Mouse (Mus musculus) G1E (cell line): ENCODE measurements around the gene Ddb1. TPM values are rescaled to one million over a fixed set of nuclear protein-coding genes. Genes with fewer than 3 reads are reported as not detected.

Source experiments
- ATAC-seq: 2 replicates; pipeline ENCODE4 v1.8.0; 2016; ENCODE audit warnings: mild to moderate bottlenecking; ENCODE audit not compliant: insufficient number of reproducible peaks, poor library complexity, low FRiP score, severe bottlenecking; ENCODE audit errors: extremely low read depth
- DNase-seq: peaks from one replicate; pipeline ENCODE4 v3.0.0; 2012; ENCODE audit warnings: low spot score
- H3K27me3 ChIP-seq: 2 replicates; pipeline ENCODE4 v1.6.1; 2012; ENCODE audit warnings: mild to moderate bottlenecking, low read length, inconsistent platforms; ENCODE audit not compliant: insufficient read depth
- H3K36me3 ChIP-seq: replicated peaks from 2 replicates; pipeline ENCODE3; 2012; ENCODE audit warnings: mild to moderate bottlenecking, inconsistent platforms
- H3K4me1 ChIP-seq: 2 replicates; pipeline ENCODE4 v1.6.1; 2012; ENCODE audit warnings: low read depth, low read length, inconsistent platforms, mixed read lengths; ENCODE audit not compliant: insufficient read depth
- H3K4me3 ChIP-seq: 2 replicates; pipeline ENCODE4 v1.5.1; 2012; ENCODE audit warnings: low read depth, mild to moderate bottlenecking, inconsistent platforms, low read length, moderate library complexity, mixed read lengths
- H3K9me3 ChIP-seq: replicated peaks from 2 replicates; pipeline ENCODE4 v1.6.1; 2012; ENCODE audit warnings: inconsistent platforms
- CTCF ChIP-seq: IDR thresholded peaks from 2 replicates; pipeline ENCODE4 v1.5.1; 2012; ENCODE audit warnings: low read depth, low read length, inconsistent platforms, mixed read lengths
- GATA1 ChIP-seq: IDR thresholded peaks from 2 replicates; pipeline ENCODE4 v1.6.1; 2012; ENCODE audit warnings: borderline replicate concordance, low read length, inconsistent platforms, mixed read lengths
- GATA2 ChIP-seq: IDR thresholded peaks from 2 replicates; pipeline ENCODE4 v1.6.1; 2012; ENCODE audit warnings: low read depth, low read length, inconsistent platforms, borderline replicate concordance
- POLR2AphosphoS5 ChIP-seq: IDR thresholded peaks from 2 replicates; pipeline ENCODE4 v1.6.1; 2012; ENCODE audit warnings: low read depth, low read length, inconsistent platforms; ENCODE audit not compliant: insufficient replicate concordance
- TAL1 ChIP-seq: conservative IDR thresholded peaks from 2 replicates; pipeline ENCODE4 v1.6.1; 2012; ENCODE audit warnings: low read depth, low read length, inconsistent platforms, mixed read lengths
- polyA plus RNA-seq: library from polyadenylated mRNA; stranded (reverse); fragments of >175 nt; gene quantifications from 2 replicates; pipeline ENCODE4 v1.2.3, GENCODE M21; 2012
- total RNA-seq, 2 experiments: library from RNA; stranded (forward) in 1 of 2; stranded (reverse) in 1 of 2; fragments of 200-1000 nt in 1 of 2; fragments of >200 nt in 1 of 2; fragmentation: Nextera tagmentation in 1 of 2; gene quantifications; 2 replicates each; pipeline ENCODE4 v1.2.3; 2014 to 2017

Ddb1 gene
- total and polyA plus RNA-seq, 3 experiments = 30.8 to 516 (median 389) TPM

DNA sequence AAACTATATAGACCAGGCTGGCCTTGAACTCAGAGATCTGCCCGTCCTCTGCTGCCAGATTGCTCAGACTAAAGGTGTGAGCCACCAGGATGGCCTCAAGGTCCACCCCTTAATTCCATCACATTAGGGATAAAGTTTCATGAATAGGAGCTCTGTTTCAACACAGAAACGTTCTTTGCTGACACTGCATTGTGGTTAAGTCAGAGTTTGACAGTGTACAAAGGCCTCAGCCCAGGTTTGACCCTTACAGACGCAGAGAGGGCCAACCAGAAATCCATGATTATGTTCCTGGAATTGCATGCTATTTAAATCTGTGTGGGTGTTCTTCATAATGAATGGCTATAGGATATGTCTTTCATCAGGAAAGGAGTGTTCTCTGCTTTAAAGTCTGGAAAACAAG lies 14.8 kb upstream of the Ddb1 start:
- TF ChIP-seq GATA1 (no peak), CTCF (no peak), GATA2 (no peak), POLR2AphosphoS5 (no peak), TAL1 (no peak)
- H3K9me3 ChIP-seq = no peaks in the 10 kb centered on the region
- peaks cover 8% of the 10 kb centered on the region; the same call in 1 of the 2 replicates for H3K4me1 ChIP-seq
- H3K4me3 ChIP-seq = no peak overlapping the region
- peaks cover 87% of the 10 kb centered on the region for H3K36me3 ChIP-seq
- H3K27me3 ChIP-seq = no peaks in the 10 kb centered on the region
- no peak for ATAC-seq
- DNase-seq = no peak

DNA sequence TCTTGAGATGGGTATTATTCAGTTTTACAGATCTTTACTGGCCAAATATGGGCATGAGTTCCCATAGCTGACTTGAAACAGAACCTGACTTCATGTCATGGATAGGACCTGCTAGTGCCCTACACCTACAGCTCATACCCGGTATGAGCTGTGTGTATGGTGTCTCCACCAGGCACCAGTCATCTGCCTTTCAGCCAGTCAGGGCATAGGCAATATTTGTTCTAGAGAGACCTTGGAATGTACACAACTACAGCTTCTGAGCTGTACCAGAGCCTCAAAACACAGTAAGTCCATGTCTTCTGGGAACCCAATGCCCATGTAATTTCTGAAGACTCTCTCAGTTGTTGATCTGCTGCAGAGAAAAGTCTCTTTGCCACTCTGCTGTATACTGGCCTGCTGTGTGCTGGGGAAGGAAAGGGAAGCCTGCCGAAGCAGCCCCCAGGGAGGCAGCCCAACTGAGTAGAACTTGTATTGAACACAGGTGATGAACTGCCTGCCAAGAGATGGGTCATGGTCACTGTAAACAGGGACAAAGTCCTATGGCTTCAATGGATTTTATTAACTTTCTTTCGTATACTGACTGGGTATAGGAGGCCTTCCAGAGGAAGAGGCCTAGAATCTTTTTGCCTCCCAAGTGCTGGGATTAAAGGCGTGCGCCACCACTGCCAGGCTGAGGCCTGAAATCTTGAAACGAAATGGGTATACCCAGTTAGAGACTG lies 13.3 kb upstream of the Ddb1 start:
- ATAC-seq (no peak), DNase-seq (no peak)
- Histone ChIP-seq H3K4me1 (peaks cover 8% of the 10 kb centered on the region; the same call in 1 of the 2 replicates), H3K36me3 (peaks cover 93% of the 10 kb centered on the region), H3K9me3 (no peaks in the 10 kb centered on the region), H3K27me3 (no peaks in the 10 kb centered on the region), H3K4me3 (no peak overlapping the region)
- TF ChIP-seq GATA2 (no peak), POLR2AphosphoS5 (no peak), TAL1 (no peak), GATA1 (no peak), CTCF (no peak)

DNA sequence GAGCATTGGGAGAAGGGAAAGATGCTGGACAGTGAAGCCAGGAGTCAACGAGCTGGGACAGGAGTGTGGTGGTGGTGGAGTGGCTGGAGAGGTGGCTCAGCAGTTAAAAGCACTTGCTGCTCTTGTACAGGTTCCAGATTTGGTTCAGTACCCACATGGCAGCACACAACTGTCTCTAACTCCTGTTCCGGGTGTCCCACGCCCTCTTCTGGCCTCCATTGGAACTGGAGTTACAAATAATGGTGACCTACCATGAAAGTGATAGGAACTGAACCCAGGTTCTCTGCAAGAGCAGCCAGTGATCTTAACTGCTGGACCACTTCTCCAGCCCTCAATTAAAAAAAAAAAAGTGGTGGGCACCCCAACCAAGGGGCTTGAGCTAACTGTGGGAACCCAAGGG lies 6.9 kb upstream of the Ddb1 start:
- Histone ChIP-seq H3K4me3 (no peak overlapping the region), H3K4me1 (peaks cover 16% of the 10 kb centered on the region), H3K9me3 (no peaks in the 10 kb centered on the region), H3K27me3 (no peaks in the 10 kb centered on the region), H3K36me3 (peaks cover 83% of the 10 kb centered on the region)
- TF ChIP-seq GATA2 = no peak
- TF ChIP-seq POLR2AphosphoS5 = no peak
- TF ChIP-seq TAL1 = no peak
- no peak for TF ChIP-seq GATA1
- no peak; the same call in 1 of the 2 replicates for TF ChIP-seq CTCF
- DNase-seq (no peak), ATAC-seq (no peak)

DNA sequence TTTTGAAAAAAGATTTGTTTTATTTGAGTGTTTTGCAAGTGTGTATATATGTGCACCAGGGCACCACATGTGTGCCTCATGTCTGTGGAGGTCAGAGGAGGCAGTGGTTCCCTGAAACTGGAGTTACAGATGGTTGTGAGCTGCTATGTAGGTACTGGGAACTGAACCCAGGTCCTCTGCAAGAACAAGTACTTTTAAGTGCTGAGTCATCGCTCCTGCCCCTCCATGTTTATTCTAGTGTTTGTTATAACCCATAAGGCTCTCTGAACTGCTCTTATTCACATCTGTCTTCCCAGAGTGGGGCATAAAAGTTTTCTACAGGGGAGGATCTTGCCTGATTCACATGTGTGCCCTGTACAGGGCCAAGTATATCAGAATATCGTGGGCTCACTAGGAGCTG lies 5.5 kb upstream of the Ddb1 start:
- Histone ChIP-seq H3K4me1 (peaks cover 31% of the 10 kb centered on the region), H3K4me3 (no peak overlapping the region), H3K27me3 (no peaks in the 10 kb centered on the region), H3K9me3 (no peaks in the 10 kb centered on the region), H3K36me3 (peaks cover 70% of the 10 kb centered on the region)
- ATAC-seq = no peak
- no peak for TF ChIP-seq GATA2
- no peak for TF ChIP-seq POLR2AphosphoS5
- TF ChIP-seq CTCF = no peak
- TF ChIP-seq GATA1 = no peak
- TF ChIP-seq TAL1 = no peak
- DNase-seq = no peak

DNA sequence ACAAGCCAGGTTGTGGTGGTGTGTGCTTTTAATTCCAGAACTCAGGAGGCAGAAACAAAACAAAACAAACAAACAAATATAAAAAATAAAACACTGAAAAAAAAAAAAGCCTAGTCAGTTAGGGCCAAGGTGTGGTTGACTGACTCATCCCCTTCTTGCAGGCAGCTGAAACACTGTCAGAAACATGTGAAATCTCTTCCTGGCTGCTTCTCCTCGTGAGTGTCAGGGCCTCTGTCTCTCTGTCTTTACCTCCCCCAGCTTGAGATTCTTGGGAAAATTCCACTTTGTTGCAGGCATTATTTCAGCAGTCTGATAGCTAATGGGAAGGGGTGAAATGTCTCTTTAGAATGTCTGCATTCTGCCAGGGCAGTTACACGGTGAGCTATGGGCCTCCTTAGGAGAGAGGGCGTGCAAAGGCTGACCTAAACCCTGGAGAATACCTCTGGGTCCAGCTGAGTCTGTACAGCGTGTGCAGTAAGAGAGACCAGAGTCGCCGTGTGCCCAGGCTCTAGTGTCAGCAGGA lies 2.8 kb upstream of the Ddb1 start:
- H3K36me3 ChIP-seq = peaks cover 51% of the 10 kb centered on the region
- no peaks in the 10 kb centered on the region for H3K27me3 ChIP-seq
- peaks cover 42% of the 10 kb centered on the region for H3K4me1 ChIP-seq
- no peak for DNase-seq
- ATAC-seq = no peak
- no peaks in the 10 kb centered on the region for H3K9me3 ChIP-seq
- peak overlapping the region; percentile 52; the same call in 1 of the 2 replicates for H3K4me3 ChIP-seq
- no peak for TF ChIP-seq POLR2AphosphoS5
- TF ChIP-seq GATA1 = no peak
- no peak for TF ChIP-seq GATA2

DNA sequence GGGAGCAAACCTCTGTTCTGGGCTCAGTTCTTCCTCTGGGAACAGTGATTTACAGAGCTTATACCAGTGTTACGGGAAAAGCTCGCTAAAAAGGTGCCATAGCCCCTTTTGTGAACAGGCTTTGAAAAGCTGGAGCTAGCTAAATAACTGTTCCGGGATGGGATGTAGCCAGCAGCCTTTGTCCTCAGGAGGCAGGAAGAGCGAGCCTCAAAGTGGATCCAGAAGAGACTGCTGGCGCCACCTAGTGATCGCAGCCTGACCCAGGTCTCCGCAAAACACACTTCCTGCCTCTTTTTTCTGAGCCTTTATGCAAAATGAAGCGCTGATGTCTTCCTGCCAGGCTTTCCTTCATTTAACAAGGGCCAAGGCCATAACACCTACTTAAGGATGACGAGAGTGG lies 2.3 kb upstream of the Ddb1 start:
- Histone ChIP-seq H3K4me3 (peak overlapping the region; percentile 52; the same call in 1 of the 2 replicates), H3K4me1 (peaks cover 46% of the 10 kb centered on the region), H3K36me3 (peaks cover 52% of the 10 kb centered on the region), H3K9me3 (no peaks in the 10 kb centered on the region), H3K27me3 (no peaks in the 10 kb centered on the region)
- peak; percentile 67 for DNase-seq
- no peak for TF ChIP-seq TAL1
- no peak for TF ChIP-seq POLR2AphosphoS5
- TF ChIP-seq CTCF = peak; percentile 65; the same call in 1 of the 2 replicates
- no peak for TF ChIP-seq GATA1
- TF ChIP-seq GATA2 = no peak
- peak; percentile 35; the same call in 1 of the 2 replicates for ATAC-seq
